Mouse (Mus musculus) kidney, embryonic 15.5 days (tissue): Measurements from ENCODE around the gene Ddx24. TPM values are rescaled to one million over a fixed set of nuclear protein-coding genes. Genes with fewer than 3 reads are reported as not detected.
"Not testable (repeated sequence)": the region's sequence is repeated elsewhere in the genome, so short reads cannot be mapped to it uniquely, and the experiment has no call there.

Experiments used
- ATAC-seq: fragments of 200-750 bp; cut with Nextera tagmentation; replicated peaks from 2 replicates; pipeline ENCODE4 v1.8.0; 2017; ENCODE audit warnings: moderate TSS enrichment; ENCODE audit not compliant: low FRiP score
- H3K27ac ChIP-seq: fragments of 300-500 bp; sonication (generic); 2 replicates; pipeline ENCODE4 v1.5.1; 2015; ENCODE audit warnings: mild to moderate bottlenecking, inconsistent platforms
- H3K27me3 ChIP-seq: fragments of 300-500 bp; sonication (generic); 2 replicates; pipeline ENCODE4 v1.6.1; 2015; ENCODE audit warnings: inconsistent platforms
- H3K36me3 ChIP-seq: fragments of 300-500 bp; sonication (generic); 2 replicates; pipeline ENCODE4 v1.6.1; 2015; ENCODE audit warnings: inconsistent platforms
- H3K4me1 ChIP-seq: fragments of 300-500 bp; sonication (generic); 2 replicates; pipeline ENCODE4 v1.6.1; 2015; ENCODE audit warnings: inconsistent platforms
- H3K4me2 ChIP-seq: fragments of 300-500 bp; sonication (generic); 2 replicates; pipeline ENCODE4 v1.6.1; 2015; ENCODE audit warnings: moderate library complexity, mild to moderate bottlenecking, inconsistent platforms
- H3K4me3 ChIP-seq: fragments of 300-500 bp; sonication (generic); replicated peaks from 2 replicates; pipeline ENCODE4 v1.5.1; 2015; ENCODE audit warnings: mild to moderate bottlenecking, inconsistent platforms
- H3K9ac ChIP-seq: fragments of 300-500 bp; sonication (generic); 2 replicates; pipeline ENCODE4 v1.6.1; 2015; ENCODE audit warnings: mild to moderate bottlenecking, inconsistent platforms
- H3K9me3 ChIP-seq: fragments of 300-500 bp; sonication (generic); replicated peaks from 2 replicates; pipeline ENCODE4 v1.6.1; 2016; ENCODE audit warnings: inconsistent platforms
- whole genome bisulfite sequencing: fragments of 180-500 bp; shearing (Covaris S2); methylation state at CpG from one replicate; pipeline ENCODE4 v1.1.7; 2015; ENCODE audit warnings: mixed read lengths; 5-methylcytosine and 5-hydroxymethylcytosine counted together
- polyA plus RNA-seq: library from polyadenylated mRNA; unstranded; fragments of >200 nt; fragmentation: Nextera tagmentation; extraction: Ambion mirVana; gene quantifications from 2 replicates; pipeline ENCODE4 v1.2.1, GENCODE M21; 2015

The Ddx24 gene
- 96.4 and 105 TPM in 2 replicates for polyA plus RNA-seq

DNA sequence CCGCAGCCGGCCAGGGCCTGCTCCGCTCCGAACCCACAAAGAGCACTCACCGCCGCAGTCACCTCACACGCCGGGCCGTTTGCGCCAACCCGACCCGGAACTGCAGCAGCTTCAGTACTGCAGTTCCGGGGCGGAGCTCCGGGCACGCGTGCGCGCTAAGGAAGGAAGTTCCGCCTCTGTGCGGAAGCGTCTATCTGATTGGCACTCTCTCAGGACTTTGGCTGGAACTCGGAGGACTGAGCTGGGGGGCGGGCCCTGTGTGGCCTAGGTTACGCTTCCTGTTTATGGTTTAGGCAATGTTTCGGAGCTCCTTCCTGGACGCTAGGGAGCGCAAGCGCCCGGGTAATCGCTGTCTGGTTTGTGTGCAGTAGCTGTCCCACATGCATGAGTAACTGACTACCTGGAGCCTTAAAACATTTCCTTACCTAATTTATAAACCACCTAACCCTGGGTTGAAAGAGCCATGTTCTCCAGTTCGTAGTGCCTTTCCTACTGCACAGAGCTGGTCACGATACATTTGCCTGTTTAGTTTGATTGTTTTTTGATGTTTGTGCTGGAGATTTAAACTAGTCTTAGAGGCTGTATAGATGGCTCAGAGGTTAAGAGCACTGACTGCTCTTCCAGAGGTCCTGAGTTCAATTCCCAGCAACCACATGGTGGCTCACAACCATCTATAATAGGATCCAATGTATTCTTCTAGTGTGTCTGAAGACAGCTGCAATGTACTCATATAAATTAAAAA, at the start of gene Ddx24:
Ddx24 (minus strand) TSS at position 102 of the 742 bp plus-strand sequence.
- no peaks in the 10 kb centered on the region for H3K9me3 ChIP-seq
- peak within 1 kb of the TSS; percentile 99 for H3K4me3 ChIP-seq
- H3K27me3 ChIP-seq = no peaks in the 10 kb centered on the region
- peaks cover 11% of the 10 kb centered on the region for H3K36me3 ChIP-seq
- H3K9ac ChIP-seq = peak within 1 kb of the TSS; percentile 96
- peaks cover 31% of the 10 kb centered on the region for H3K4me1 ChIP-seq
- peak within 1 kb of the TSS; percentile 67; the same call in 1 of the 2 replicates for H3K27ac ChIP-seq
- WGBS = under 1% methylated on average over 33 of the region's 33 CpGs
- H3K4me2 ChIP-seq = peak within 1 kb of the TSS; percentile 87
- ATAC-seq = peak; percentile 100

GRCm38 (mm10) chr12:103474481-103474880, 48.9 kb upstream of the Ddx24 start:
- Histone ChIP-seq H3K4me2 (no peak overlapping the region), H3K9me3 (no peaks in the 10 kb centered on the region), H3K4me1 (no peaks in the 10 kb centered on the region), H3K27me3 (no peaks in the 10 kb centered on the region), H3K27ac (no peak overlapping the region), H3K4me3 (no peak overlapping the region), H3K36me3 (no peaks in the 10 kb centered on the region), H3K9ac (no peak overlapping the region)
- no peak for ATAC-seq
- WGBS = 51% methylated on average over 2 of the region's 2 CpGs

DNA sequence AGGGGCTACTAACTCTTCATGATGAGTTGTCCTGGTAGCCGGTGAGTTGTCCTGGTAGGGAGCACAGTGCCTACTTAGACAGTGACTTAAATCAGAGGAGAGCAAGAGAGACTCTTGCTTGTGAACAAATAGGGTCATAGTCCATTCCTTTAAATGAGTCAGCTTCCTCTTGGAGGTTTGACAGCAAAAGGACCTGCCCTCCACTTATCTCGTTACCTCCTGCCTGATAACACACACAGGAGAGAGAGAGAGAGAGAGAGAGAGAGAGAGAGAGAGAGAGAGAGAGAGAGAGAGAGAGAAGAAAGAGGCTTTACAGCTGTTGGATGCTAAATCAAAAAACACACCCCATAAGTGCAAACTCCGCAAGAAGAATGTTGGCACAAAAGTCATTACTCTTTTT, 31.5 kb upstream of the Ddx24 start, which contains the start of gene Ifi27l2b:
Ifi27l2b (minus strand) TSS at position 84 of the 400 bp plus-strand sequence.
- Histone ChIP-seq H3K9me3 (no peaks in the 10 kb centered on the region), H3K27me3 (no peaks in the 10 kb centered on the region), H3K4me2 (no peak within 1 kb of the TSS), H3K4me3 (no peak within 1 kb of the TSS), H3K36me3 (no peaks in the 10 kb centered on the region), H3K9ac (no peak within 1 kb of the TSS), H3K4me1 (no peaks in the 10 kb centered on the region), H3K27ac (no peak within 1 kb of the TSS)
- no peak for ATAC-seq
- WGBS = 64% methylated on average over 3 of the region's 3 CpGs

DNA sequence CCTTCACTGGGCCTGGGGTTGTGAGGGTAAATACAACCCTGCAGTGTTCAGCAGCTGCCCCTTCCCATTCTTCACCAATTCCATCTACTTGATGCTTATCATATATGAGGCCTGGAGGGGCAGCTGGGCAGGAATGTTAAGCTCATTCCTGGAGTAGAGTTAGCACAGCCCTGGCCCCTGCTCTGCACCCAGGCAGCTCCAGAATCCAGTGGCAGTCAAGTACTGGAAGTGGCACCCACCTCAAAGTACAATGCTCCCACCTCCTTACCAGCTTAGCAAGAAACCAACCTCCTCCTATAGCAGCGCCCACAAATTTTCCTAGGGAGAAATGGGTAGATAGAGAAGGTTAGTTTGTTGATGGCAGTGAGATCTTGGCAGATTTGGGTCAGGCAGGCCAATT, 31.1 kb upstream of the Ddx24 start:
- WGBS = no CpG with 5 or more reads among the region's 1 CpGs
- H3K27ac ChIP-seq, H3K4me1 ChIP-seq, ATAC-seq, H3K4me3 ChIP-seq, H3K4me2 ChIP-seq, H3K27me3 ChIP-seq, H3K36me3 ChIP-seq, H3K9ac ChIP-seq, H3K9me3 ChIP-seq: not testable (repeated sequence)

DNA sequence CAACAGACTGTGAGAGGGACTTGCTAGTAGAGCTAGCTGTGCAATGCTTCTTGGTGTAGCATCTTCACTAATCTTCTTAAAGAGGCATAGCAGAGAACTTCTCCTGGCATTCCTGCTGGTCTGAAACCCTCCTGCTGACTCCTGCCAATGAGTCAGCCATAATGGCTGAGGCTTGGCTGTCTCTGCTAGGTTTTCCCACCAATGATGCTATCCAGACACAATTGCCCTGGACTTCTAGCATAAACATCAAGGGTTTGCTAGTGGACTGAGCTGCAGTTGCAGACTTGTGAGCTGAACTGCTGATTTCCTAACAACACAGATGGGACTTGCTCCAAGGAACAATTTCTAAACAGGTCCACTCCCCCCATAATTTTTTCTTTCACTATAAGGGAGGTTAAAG, 27.7 kb upstream of the Ddx24 start:
- no peak for ATAC-seq
- no peaks in the 10 kb centered on the region for H3K27me3 ChIP-seq

DNA sequence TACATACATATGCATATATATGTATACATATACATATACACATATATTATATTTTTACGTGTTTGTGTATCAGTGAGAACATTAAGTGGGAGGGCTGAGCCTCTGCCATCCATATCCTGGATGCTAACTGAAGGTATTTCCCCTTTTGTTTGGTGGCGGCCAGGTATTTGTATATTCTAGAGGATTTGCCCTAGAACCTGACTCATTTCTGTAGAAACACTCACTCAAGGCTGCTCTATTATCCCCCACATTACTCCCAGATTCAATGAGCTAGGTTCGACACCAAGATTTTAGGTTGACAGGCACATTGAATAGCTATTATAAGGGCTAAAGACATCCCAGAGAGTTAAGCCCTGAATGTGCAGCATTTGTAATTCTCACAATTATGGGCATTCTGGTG, 19.4 kb upstream of the Ddx24 start:
- Histone ChIP-seq H3K4me2 (no peak overlapping the region), H3K27ac (no peak overlapping the region), H3K4me1 (no peaks in the 10 kb centered on the region), H3K9ac (no peak overlapping the region), H3K4me3 (no peak overlapping the region), H3K27me3 (0 out of 2 replicates have a peak, but pooled peaks cover 2% of the 10 kb centered on the region), H3K36me3 (no peaks in the 10 kb centered on the region), H3K9me3 (no peaks in the 10 kb centered on the region)
- WGBS = 85% methylated on average over 3 of the region's 3 CpGs
- no peak for ATAC-seq

More for the DNA sequence above, 27.7 kb upstream of the Ddx24 start:
- H3K4me3 ChIP-seq = no peak overlapping the region
- H3K4me1 ChIP-seq = no peaks in the 10 kb centered on the region
- no peak overlapping the region for H3K9ac ChIP-seq
- no peak overlapping the region for H3K4me2 ChIP-seq
- no peaks in the 10 kb centered on the region for H3K36me3 ChIP-seq
- no peak overlapping the region for H3K27ac ChIP-seq
- H3K9me3 ChIP-seq = no peaks in the 10 kb centered on the region

DNA sequence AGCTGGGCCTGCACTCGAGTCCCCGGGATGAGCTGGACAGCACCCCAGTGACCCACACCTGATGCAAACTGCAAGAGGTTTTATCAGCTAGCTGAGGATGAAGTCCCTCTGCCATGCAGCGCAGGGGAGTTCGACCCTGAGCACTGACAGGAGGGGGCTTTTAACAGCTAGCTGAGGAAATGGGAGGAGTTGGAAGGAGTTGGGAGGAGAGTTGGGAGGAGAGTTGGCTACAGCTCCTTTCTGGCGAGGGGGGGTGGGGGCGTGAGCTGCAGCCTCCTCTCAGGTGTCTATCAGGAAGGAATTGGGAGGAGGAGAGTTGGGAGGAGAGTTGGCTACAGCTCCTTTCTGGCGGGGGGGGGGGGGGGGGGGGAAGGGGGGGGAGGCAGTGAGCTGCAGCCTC, 18.6 kb upstream of the Ddx24 start:
- not testable (repeated sequence) for H3K9me3 ChIP-seq, H3K9ac ChIP-seq, H3K4me1 ChIP-seq, H3K27me3 ChIP-seq, H3K36me3 ChIP-seq, ATAC-seq, H3K4me3 ChIP-seq, H3K27ac ChIP-seq, H3K4me2 ChIP-seq
- 29% methylated on average over 6 of the region's 7 CpGs for WGBS

- Histone ChIP-seq H3K4me3 (no peak within 1 kb of the TSS), H3K36me3 (no peaks in the 10 kb centered on the region), H3K9ac (no peak within 1 kb of the TSS), H3K4me2 (no peak within 1 kb of the TSS), H3K27ac (no peak within 1 kb of the TSS), H3K4me1 (no peaks in the 10 kb centered on the region), H3K27me3 (0 out of 2 replicates have a peak, but pooled peaks cover 2% of the 10 kb centered on the region), H3K9me3 (no peaks in the 10 kb centered on the region)
- WGBS = 51% methylated on average over 3 of the region's 3 CpGs
- ATAC-seq = no peak
These were observed 17.9 kb upstream of the Ddx24 start, which contains the start of gene Ifi27l2a for GRCm38 (mm10) chr12:103443524-103443923. Gene Ifi27l2a, minus strand, starts transcription at chr12:103443680.

DNA sequence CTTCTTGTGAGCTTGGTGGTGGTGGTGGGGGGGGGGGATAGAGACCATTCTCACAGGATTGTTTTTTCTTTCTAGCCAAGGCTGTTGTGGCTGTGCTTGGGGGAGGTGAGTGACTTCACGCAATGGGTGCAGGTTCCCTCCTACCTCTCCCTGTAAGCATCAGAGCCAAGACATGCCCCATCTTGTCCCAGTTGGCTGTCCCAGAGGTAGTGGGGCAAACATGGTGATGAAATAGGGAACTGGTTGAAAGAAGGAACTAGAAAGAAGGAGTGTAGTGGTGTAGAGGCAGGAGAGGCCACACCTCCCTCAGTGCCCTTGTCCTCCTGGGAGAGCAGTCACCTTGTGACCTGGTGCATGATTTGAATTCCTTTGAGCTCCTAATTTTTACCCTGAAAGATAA, 12.0 kb upstream of the Ddx24 start:
- H3K4me3 ChIP-seq = no peak overlapping the region
- no peak overlapping the region for H3K4me2 ChIP-seq
- no peaks in the 10 kb centered on the region for H3K9me3 ChIP-seq
- no peaks in the 10 kb centered on the region for H3K4me1 ChIP-seq
- H3K27me3 ChIP-seq = no peaks in the 10 kb centered on the region
- H3K27ac ChIP-seq = no peak overlapping the region
- no peak overlapping the region for H3K9ac ChIP-seq
- H3K36me3 ChIP-seq = no peaks in the 10 kb centered on the region
- ATAC-seq = no peak
- WGBS = 89% methylated on average over 1 of the region's 1 CpGs

- ATAC-seq = no peak
- Histone ChIP-seq H3K27ac (no peak overlapping the region), H3K4me1 (no peaks in the 10 kb centered on the region), H3K4me2 (peak overlapping the region; percentile 32), H3K27me3 (no peaks in the 10 kb centered on the region), H3K9me3 (no peaks in the 10 kb centered on the region), H3K36me3 (no peaks in the 10 kb centered on the region), H3K4me3 (no peak overlapping the region), H3K9ac (no peak overlapping the region)
These were observed 9.2 kb upstream of the Ddx24 start for GRCm38 (mm10) chr12:103434861-103435260.

- peak within 1 kb of the TSS; percentile 24; the same call in 1 of the 2 replicates for H3K4me3 ChIP-seq
- peak; percentile 96 for ATAC-seq
- no peaks in the 10 kb centered on the region for H3K27me3 ChIP-seq
- peak within 1 kb of the TSS; percentile 49; the same call in 1 of the 2 replicates for H3K27ac ChIP-seq
- no peaks in the 10 kb centered on the region for H3K36me3 ChIP-seq
- H3K9ac ChIP-seq = no peak within 1 kb of the TSS
- WGBS = 35% methylated on average over 8 of the region's 8 CpGs
- H3K9me3 ChIP-seq = no peaks in the 10 kb centered on the region
- peak within 1 kb of the TSS; percentile 32 for H3K4me2 ChIP-seq
- no peaks in the 10 kb centered on the region for H3K4me1 ChIP-seq
These were observed 8.5 kb upstream of the Ddx24 start, which contains the start of gene Ifi27 for GRCm38 (mm10) chr12:103433986-103434731. Gene Ifi27, plus strand, starts transcription at chr12:103434211.

DNA sequence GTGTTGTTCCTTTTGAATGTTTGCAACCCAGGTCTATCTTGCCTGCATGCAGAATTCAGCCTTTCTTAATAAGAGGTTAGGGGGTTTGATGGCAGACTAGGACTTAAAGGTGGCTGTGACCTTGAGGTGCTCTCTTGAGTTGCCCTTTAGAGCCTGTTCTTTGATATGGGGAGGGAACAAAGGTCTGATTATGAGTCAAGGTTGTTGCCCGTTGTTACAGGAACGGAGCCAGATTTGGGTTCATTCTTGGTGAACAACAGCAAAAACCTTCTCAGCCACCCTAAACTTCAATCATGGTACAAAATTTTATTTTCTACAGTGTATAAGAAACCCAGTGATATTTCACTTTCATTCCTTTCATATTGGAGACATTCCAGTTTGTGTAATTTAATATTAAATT, 7.8 kb upstream of the Ddx24 start:
- 91% methylated on average over 2 of the region's 2 CpGs for WGBS
- Histone ChIP-seq H3K36me3 (no peaks in the 10 kb centered on the region), H3K4me1 (no peaks in the 10 kb centered on the region), H3K4me3 (no peak overlapping the region), H3K9me3 (no peaks in the 10 kb centered on the region), H3K9ac (no peak overlapping the region), H3K27me3 (no peaks in the 10 kb centered on the region), H3K27ac (no peak overlapping the region), H3K4me2 (no peak overlapping the region)
- ATAC-seq = no peak
